Mouse (Mus musculus): ENCODE results near the gene Nrn1l.
A peak's percentile ranks its signal among the peaks of the same experiment; 100 is the strongest.

GRCm38 (mm10) chr8:105892432-105892831 is 935 bp upstream of the Nrn1l start:
- TF ChIP-seq POLR2A (IDR thresholded peaks at IDR 0.05; ENCODE audit: low read depth, low read length) (no peak), CTCF (conservative IDR thresholded peaks at IDR 0.05; ENCODE audit: insufficient read depth, insufficient read length, low read depth, low read length) (peak; percentile 60)

Measured in kidney, adult 2 months (tissue).